Mouse (Mus musculus) testis, adult 2 months (tissue): ENCODE data around the gene Iars2. TPM values are rescaled to one million over a fixed set of nuclear protein-coding genes. Genes with fewer than 3 reads are reported as not detected.

Experiments
- H3K27ac ChIP-seq: fragments of 200-500 bp; 2 replicates; pipeline ENCODE4 v1.5.1; 2012; ENCODE audit warnings: low read depth, low read length; ENCODE audit not compliant: control insufficient read depth, insufficient read depth
- H3K27me3 ChIP-seq: fragments of 200-500 bp; 2 replicates; pipeline ENCODE4 v1.6.1; 2012; ENCODE audit warnings: mild to moderate bottlenecking, low read length, moderate library complexity; ENCODE audit not compliant: control insufficient read depth, insufficient read depth
- H3K36me3 ChIP-seq: fragments of 200-500 bp; 2 replicates; pipeline ENCODE4 v1.6.1; 2012; ENCODE audit warnings: mild to moderate bottlenecking, low read length; ENCODE audit not compliant: control insufficient read depth, insufficient read depth
- H3K4me1 ChIP-seq: fragments of 200-500 bp; 2 replicates; pipeline ENCODE4 v1.6.1; 2012; ENCODE audit warnings: low read length; ENCODE audit not compliant: control insufficient read depth, insufficient read depth
- H3K4me3 ChIP-seq: fragments of 200-500 bp; 2 replicates; pipeline ENCODE4 v1.5.1; 2012; ENCODE audit warnings: low read depth, mild to moderate bottlenecking, low read length, moderate library complexity, mixed read lengths; ENCODE audit not compliant: control insufficient read depth
- CTCF ChIP-seq: fragments of 200-500 bp; IDR thresholded peaks from 2 replicates; pipeline ENCODE4 v1.5.1; 2012; ENCODE audit warnings: low read depth, mild to moderate bottlenecking, inconsistent platforms, low read length, moderate library complexity; ENCODE audit not compliant: control insufficient read depth, insufficient read depth, insufficient replicate concordance
- POLR2A ChIP-seq: fragments of 200-500 bp; IDR thresholded peaks from 2 replicates; pipeline ENCODE4 v1.6.1; 2012; ENCODE audit warnings: low read depth, mild to moderate bottlenecking, inconsistent platforms, low read length, moderate library complexity; ENCODE audit not compliant: control insufficient read depth
- polyA plus RNA-seq: library from polyadenylated mRNA; depleted of rRNA; stranded (reverse); fragments of >200 nt; gene quantifications from 2 replicates; pipeline ENCODE4 v1.2.3, GENCODE M21; 2012

Iars2 gene
- polyA plus RNA-seq, 1 experiment: 12.0 TPM

- H3K27ac ChIP-seq: no peak overlapping the region
- peaks cover 3% of the 10 kb centered on the region; the same call in 1 of the 2 replicates for H3K36me3 ChIP-seq
- H3K27me3 ChIP-seq: no peaks in the 10 kb centered on the region
- TF ChIP-seq CTCF (no peak), POLR2A (no peak)
- H3K4me3 ChIP-seq: no peak overlapping the region
- no peaks in the 10 kb centered on the region for H3K4me1 ChIP-seq
These were observed 37.9 kb downstream of the Iars2 start for GRCm38 (mm10) chr1:185291336-185291735.

- Histone ChIP-seq H3K4me3 (no peak overlapping the region), H3K27me3 (no peaks in the 10 kb centered on the region), H3K4me1 (no peaks in the 10 kb centered on the region), H3K27ac (no peak overlapping the region), H3K36me3 (peaks cover 5% of the 10 kb centered on the region)
- no peak for TF ChIP-seq POLR2A
- no peak for TF ChIP-seq CTCF
These were observed 40.0 kb downstream of the Iars2 start for GRCm38 (mm10) chr1:185289231-185289630.

GRCm38 (mm10) chr1:185287066-185287465, 42.1 kb downstream of the Iars2 start:
- TF ChIP-seq POLR2A (no peak), CTCF (no peak)
- Histone ChIP-seq H3K4me3 (no peak overlapping the region), H3K4me1 (no peaks in the 10 kb centered on the region), H3K36me3 (peaks cover 7% of the 10 kb centered on the region), H3K27ac (no peak overlapping the region), H3K27me3 (no peaks in the 10 kb centered on the region)

- Histone ChIP-seq H3K27ac (no peak overlapping the region), H3K4me3 (no peak overlapping the region), H3K36me3 (peaks cover 7% of the 10 kb centered on the region), H3K27me3 (no peaks in the 10 kb centered on the region), H3K4me1 (no peaks in the 10 kb centered on the region)
- no peak for TF ChIP-seq CTCF
- no peak for TF ChIP-seq POLR2A
These were observed 44.0 kb downstream of the Iars2 start for GRCm38 (mm10) chr1:185285171-185285570.

GRCm38 (mm10) chr1:185284740-185285139, 44.5 kb downstream of the Iars2 start:
- H3K27ac ChIP-seq: no peak overlapping the region
- no peak overlapping the region for H3K4me3 ChIP-seq
- H3K4me1 ChIP-seq: no peaks in the 10 kb centered on the region
- no peaks in the 10 kb centered on the region for H3K27me3 ChIP-seq
- peaks cover 7% of the 10 kb centered on the region for H3K36me3 ChIP-seq
- TF ChIP-seq POLR2A: no peak
- TF ChIP-seq CTCF: no peak

- Histone ChIP-seq H3K27ac (no peak overlapping the region), H3K27me3 (no peaks in the 10 kb centered on the region), H3K4me3 (no peak overlapping the region), H3K36me3 (peaks cover 7% of the 10 kb centered on the region), H3K4me1 (no peaks in the 10 kb centered on the region)
- TF ChIP-seq CTCF: no peak
- TF ChIP-seq POLR2A: no peak
These were observed 45.9 kb downstream of the Iars2 start for GRCm38 (mm10) chr1:185283247-185283646.

GRCm38 (mm10) chr1:185282846-185283245, 46.4 kb downstream of the Iars2 start:
- H3K27me3 ChIP-seq: no peaks in the 10 kb centered on the region

GRCm38 (mm10) chr1:185280616-185281015, 48.6 kb downstream of the Iars2 start:
- no peak overlapping the region for H3K4me3 ChIP-seq
- H3K27ac ChIP-seq: no peak overlapping the region
- H3K27me3 ChIP-seq: no peaks in the 10 kb centered on the region
- H3K36me3 ChIP-seq: peaks cover 6% of the 10 kb centered on the region
- no peaks in the 10 kb centered on the region for H3K4me1 ChIP-seq
- no peak for TF ChIP-seq CTCF
- no peak for TF ChIP-seq POLR2A

More at GRCm38 (mm10) chr1:185282846-185283245, 46.4 kb downstream of the Iars2 start:
- Histone ChIP-seq H3K36me3 (peaks cover 8% of the 10 kb centered on the region), H3K4me3 (no peak overlapping the region), H3K27ac (no peak overlapping the region), H3K4me1 (no peaks in the 10 kb centered on the region)
- no peak for TF ChIP-seq CTCF
- no peak for TF ChIP-seq POLR2A
